Mouse (Mus musculus): ENCODE results near the gene Fam189a1. TPM values are rescaled to one million over a fixed set of nuclear protein-coding genes. Genes with fewer than 3 reads are reported as not detected.

Gene Fam189a1
- total and polyA plus RNA-seq, 3 experiments: not detected

DNA sequence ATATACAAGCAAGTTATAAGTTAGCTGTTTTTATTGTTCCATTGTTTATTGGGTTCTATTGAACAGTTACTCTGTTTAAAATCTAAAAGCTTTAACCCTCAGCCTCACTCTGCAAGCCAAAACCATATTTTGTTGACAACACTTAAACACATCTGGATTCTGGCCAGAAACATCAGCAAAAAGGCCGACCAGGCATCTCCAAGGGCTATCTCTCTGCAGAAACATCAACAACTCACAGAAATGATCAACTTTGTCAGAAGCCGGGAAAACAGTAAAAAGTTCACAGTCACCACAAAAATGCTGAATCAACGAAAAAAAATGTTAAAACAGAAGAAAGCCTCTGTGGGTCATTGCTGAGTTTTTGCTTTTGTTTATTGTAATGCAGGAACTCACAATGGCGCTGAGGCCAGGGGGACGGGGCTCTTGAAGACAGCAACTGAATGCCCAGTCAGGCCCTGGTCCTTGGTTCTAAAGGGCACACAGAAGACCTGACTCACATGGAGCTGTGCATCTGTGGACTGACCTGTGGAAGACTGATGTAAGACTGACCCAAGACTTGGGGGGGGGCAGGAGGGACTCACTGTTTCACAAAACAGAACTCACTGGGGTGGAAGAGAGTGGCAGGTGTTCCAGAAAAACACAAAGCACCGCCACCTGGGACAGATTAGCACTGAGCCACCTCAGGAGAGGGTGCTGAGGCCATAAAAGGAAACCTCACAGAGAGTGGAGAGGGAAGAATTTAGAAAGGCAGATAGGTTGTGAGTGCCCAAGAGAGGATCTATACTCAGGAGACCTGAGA is 74.2 kb downstream of the Fam189a1 start:
- DNase-seq (ENCODE audit: low read depth, low spot score): no peak
- no peaks in the 10 kb centered on the region for H3K27me3 ChIP-seq (ENCODE audit: control insufficient read depth in 1 of 2, insufficient read depth in 2 of 2, low read length in 2 of 2)
- H3K27ac ChIP-seq (ENCODE audit: control insufficient read depth, low read depth, low read length): no peak overlapping the region
- TF ChIP-seq BHLHE40 (IDR thresholded peaks at IDR 0.05; ENCODE audit: borderline replicate concordance, low read depth, low read length) (no peak), ZMIZ1 (IDR thresholded peaks at IDR 0.05; ENCODE audit: low read depth, low read length) (no peak), ELF1 (IDR thresholded peaks at IDR 0.05; ENCODE audit: low read depth, low read length) (no peak)
- no peak overlapping the region for H3K4me3 ChIP-seq (ENCODE audit: control insufficient read depth in 1 of 2, insufficient read depth in 1 of 2, low read depth in 2 of 2, low read length in 2 of 2)
- no peaks in the 10 kb centered on the region for H3K9me3 ChIP-seq (replicated peaks; ENCODE audit: insufficient read depth, low read length)
- no peaks in the 10 kb centered on the region for H3K36me3 ChIP-seq (ENCODE audit: control insufficient read depth in 1 of 2, insufficient read depth in 2 of 2, low read length in 2 of 2)
- H3K9ac ChIP-seq (ENCODE audit: control insufficient read depth, low read depth, low read length, poor library complexity, severe bottlenecking): no peak overlapping the region
- H3K79me2 ChIP-seq (ENCODE audit: control insufficient read depth, insufficient read depth, low read length, poor library complexity): no peaks in the 10 kb centered on the region
- no peaks in the 10 kb centered on the region for H3K4me1 ChIP-seq (ENCODE audit: control insufficient read depth in 1 of 2, insufficient read depth in 2 of 2, low read length in 2 of 2)

DNA sequence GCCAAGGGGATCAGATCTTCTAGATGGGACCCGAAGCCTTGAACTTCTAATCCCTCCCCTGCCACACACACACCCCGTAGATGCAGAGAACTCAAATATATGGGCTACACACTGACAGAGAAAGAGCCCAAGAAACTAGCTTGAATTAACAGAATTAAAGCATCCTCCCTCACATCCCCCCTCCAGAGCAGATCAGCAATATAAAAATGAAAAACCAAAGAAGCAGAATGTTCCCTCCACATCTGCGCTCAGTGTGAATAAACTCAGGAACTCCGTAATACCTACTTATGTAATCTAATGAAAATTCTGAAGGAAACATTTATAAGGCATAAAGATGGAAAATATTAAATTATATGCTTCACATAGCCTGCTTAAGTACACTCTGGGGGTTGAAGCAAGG is 80.2 kb downstream of the Fam189a1 start:
- no peaks in the 10 kb centered on the region for H3K9me3 ChIP-seq (replicated peaks; ENCODE audit: insufficient read depth, low read length)
- no peaks in the 10 kb centered on the region for H3K27me3 ChIP-seq (ENCODE audit: control insufficient read depth in 1 of 2, insufficient read depth in 2 of 2, low read length in 2 of 2)
- DNase-seq (ENCODE audit: low read depth, low spot score): no peak
- no peaks in the 10 kb centered on the region for H3K36me3 ChIP-seq (ENCODE audit: control insufficient read depth in 1 of 2, insufficient read depth in 2 of 2, low read length in 2 of 2)
- H3K4me3 ChIP-seq (ENCODE audit: control insufficient read depth in 1 of 2, insufficient read depth in 1 of 2, low read depth in 2 of 2, low read length in 2 of 2): no peak overlapping the region
- H3K79me2 ChIP-seq (ENCODE audit: control insufficient read depth, insufficient read depth, low read length, poor library complexity): no peaks in the 10 kb centered on the region
- no peak overlapping the region for H3K9ac ChIP-seq (ENCODE audit: control insufficient read depth, low read depth, low read length, poor library complexity, severe bottlenecking)
- TF ChIP-seq ZKSCAN1 (IDR thresholded peaks at IDR 0.05; ENCODE audit: low read depth, low read length) (no peak), RAD21 (IDR thresholded peaks at IDR 0.05; ENCODE audit: low read depth, low read length) (no peak), CTCF (IDR thresholded peaks at IDR 0.05 in 2 of 3, conservative IDR thresholded peaks at IDR 0.05 in 1 of 3; ENCODE audit: control insufficient read depth in 1 of 3, insufficient read depth in 1 of 3, low read depth in 2 of 3, low read length in 3 of 3, poor library complexity in 1 of 3, severe bottlenecking in 1 of 3) (no peak), ELF1 (IDR thresholded peaks at IDR 0.05; ENCODE audit: low read depth, low read length) (no peak), UBTF (IDR thresholded peaks at IDR 0.05; ENCODE audit: borderline replicate concordance, insufficient read depth, low read depth, low read length) (no peak), POLR2AphosphoS2 (IDR thresholded peaks at IDR 0.05; ENCODE audit: low read length) (no peak), MAFK (IDR thresholded peaks at IDR 0.05; ENCODE audit: borderline replicate concordance, low read depth, low read length) (no peak), ZMIZ1 (IDR thresholded peaks at IDR 0.05; ENCODE audit: low read depth, low read length) (no peak), USF2 (IDR thresholded peaks at IDR 0.05; ENCODE audit: borderline replicate concordance in 1 of 2, insufficient read depth in 1 of 2, low read depth in 1 of 2, low read length in 2 of 2) (no peak), MAX (IDR thresholded peaks at IDR 0.05; ENCODE audit: low read length) (no peak), ETS1 (IDR thresholded peaks at IDR 0.05; ENCODE audit: low read depth, low read length) (no peak), SIN3A (IDR thresholded peaks at IDR 0.05; ENCODE audit: low read length) (no peak), USF1 (IDR thresholded peaks at IDR 0.05; ENCODE audit: low read depth, low read length) (no peak), MYC (IDR thresholded peaks at IDR 0.05; ENCODE audit: low read depth, low read length) (no peak), E2F4 (IDR thresholded peaks at IDR 0.05; ENCODE audit: borderline replicate concordance, low read depth, low read length) (no peak), MEF2A (IDR thresholded peaks at IDR 0.05; ENCODE audit: extremely low read depth, insufficient replicate concordance, low read depth, low read length, poor library complexity, severe bottlenecking) (no peak), TAL1 (IDR thresholded peaks at IDR 0.05; ENCODE audit: low read length) (no peak)
- H3K27ac ChIP-seq (ENCODE audit: control insufficient read depth, low read depth, low read length): no peak overlapping the region
- no peaks in the 10 kb centered on the region for H3K4me1 ChIP-seq (ENCODE audit: control insufficient read depth in 1 of 2, insufficient read depth in 2 of 2, low read length in 2 of 2)
